Mouse (Mus musculus) ES-Bruce4 (cell line): ENCODE measurements around the gene Tnfrsf4. TPM values are rescaled to one million over a fixed set of nuclear protein-coding genes. Genes with fewer than 3 reads are reported as not detected.

Source experiments
- H3K27ac ChIP-seq: 2 replicates; pipeline ENCODE4 v1.5.1; 2012; ENCODE audit warnings: low read length, inconsistent platforms; ENCODE audit not compliant: insufficient read depth
- H3K27me3 ChIP-seq: 2 replicates; pipeline ENCODE4 v1.6.1; 2012; ENCODE audit warnings: mild to moderate bottlenecking, low read length, inconsistent platforms; ENCODE audit not compliant: control insufficient read depth, poor library complexity, insufficient read depth, severe bottlenecking
- H3K36me3 ChIP-seq: 2 replicates; pipeline ENCODE4 v1.6.1; 2012; ENCODE audit warnings: inconsistent platforms, mild to moderate bottlenecking, low read length, moderate library complexity; ENCODE audit not compliant: control insufficient read depth, poor library complexity, insufficient read depth, severe bottlenecking
- H3K4me1 ChIP-seq: one replicate; pipeline ENCODE4 v1.8.1; 2011; ENCODE audit warnings: low read length; ENCODE audit not compliant: control insufficient read depth, insufficient read depth
- H3K4me3 ChIP-seq: 2 replicates; pipeline ENCODE4 v1.5.1; 2011; ENCODE audit warnings: low read depth, mild to moderate bottlenecking, low read length
- H3K9ac ChIP-seq: 2 replicates; pipeline ENCODE4 v1.6.1; 2012; ENCODE audit warnings: low read depth, mild to moderate bottlenecking, inconsistent platforms; ENCODE audit not compliant: poor library complexity, severe bottlenecking
- H3K9me3 ChIP-seq: replicated peaks from 2 replicates; pipeline ENCODE4 v1.6.1; 2012; ENCODE audit warnings: mild to moderate bottlenecking, low read length, inconsistent platforms; ENCODE audit not compliant: control insufficient read depth, poor library complexity, insufficient read depth, severe bottlenecking
- CTCF ChIP-seq: IDR thresholded peaks from one replicate; pipeline ENCODE4 v1.8.1; 2011; ENCODE audit warnings: low read depth, low read length
- EP300 ChIP-seq: IDR thresholded peaks from 2 replicates; pipeline ENCODE4 v1.6.1; 2011; ENCODE audit warnings: low read depth, low read length; ENCODE audit not compliant: insufficient read depth
- POLR2A ChIP-seq: IDR thresholded peaks from one replicate; pipeline ENCODE4 v1.8.1; 2011; ENCODE audit warnings: low read length; ENCODE audit not compliant: insufficient read depth
- polyA plus RNA-seq: library from polyadenylated mRNA; stranded (reverse); fragments of >200 nt; gene quantifications from 2 replicates; pipeline ENCODE4 v1.2.4, GENCODE M21; 2011; ENCODE audit warnings: low read depth; ENCODE audit not compliant: missing spikeins, insufficient read depth, insufficient read length

The Tnfrsf4 gene
- polyA plus RNA-seq, 1 experiment = 2.9 TPM

GRCm38 (mm10) chr4:155992906-155993547, 20.6 kb upstream of the Tnfrsf4 start:
- no peaks in the 10 kb centered on the region for H3K27me3 ChIP-seq
- peaks cover 13% of the 10 kb centered on the region for H3K36me3 ChIP-seq
- TF ChIP-seq CTCF = no peak
- peak overlapping the region; percentile 87 for H3K4me3 ChIP-seq
- peak overlapping the region; percentile 77 for H3K9ac ChIP-seq
- H3K27ac ChIP-seq = peak overlapping the region; percentile 88
- no peaks in the 10 kb centered on the region for H3K4me1 ChIP-seq
- H3K9me3 ChIP-seq = peaks cover 5% of the 10 kb centered on the region

- Histone ChIP-seq H3K9ac (peak overlapping the region; percentile 77), H3K4me3 (peak overlapping the region; percentile 87), H3K27me3 (no peaks in the 10 kb centered on the region), H3K9me3 (peaks cover 5% of the 10 kb centered on the region), H3K27ac (peak overlapping the region; percentile 39), H3K4me1 (no peaks in the 10 kb centered on the region), H3K36me3 (peaks cover 15% of the 10 kb centered on the region)
- TF ChIP-seq POLR2A = no peak
- TF ChIP-seq CTCF = no peak
- TF ChIP-seq EP300 = no peak
Observed at GRCm38 (mm10) chr4:155993606-155994005, 20.0 kb upstream of the Tnfrsf4 start.

GRCm38 (mm10) chr4:156004109-156004508, 9.5 kb upstream of the Tnfrsf4 start:
- H3K4me1 ChIP-seq = no peaks in the 10 kb centered on the region
- H3K9ac ChIP-seq = no peak overlapping the region
- no peaks in the 10 kb centered on the region for H3K9me3 ChIP-seq
- no peak overlapping the region for H3K27ac ChIP-seq
- H3K27me3 ChIP-seq = no peaks in the 10 kb centered on the region
- H3K36me3 ChIP-seq = peaks cover 62% of the 10 kb centered on the region
- no peak overlapping the region for H3K4me3 ChIP-seq
- no peak for TF ChIP-seq EP300
- no peak for TF ChIP-seq POLR2A

DNA sequence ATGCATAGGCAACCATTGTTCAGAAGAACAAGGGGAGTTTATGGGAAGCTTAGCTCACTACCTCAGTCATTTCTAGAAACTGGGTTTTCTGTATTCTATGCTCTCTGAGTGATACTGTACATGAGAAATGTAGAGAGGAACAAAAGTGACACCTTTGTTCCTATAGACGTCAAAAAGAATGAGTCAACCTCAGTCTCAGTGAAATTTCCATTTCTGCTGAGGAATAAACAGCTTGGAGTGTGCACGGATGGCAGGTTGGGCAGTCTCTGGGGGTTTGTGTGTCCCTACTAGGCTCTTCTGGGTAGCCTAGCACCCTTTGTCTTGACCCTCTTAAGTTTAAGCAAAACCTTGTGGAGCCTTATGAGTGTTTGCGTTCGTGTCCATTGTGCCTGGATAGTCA, 5.3 kb upstream of the Tnfrsf4 start:
- Histone ChIP-seq H3K4me3 (no peak overlapping the region), H3K27ac (no peak overlapping the region), H3K36me3 (peaks cover 50% of the 10 kb centered on the region), H3K27me3 (no peaks in the 10 kb centered on the region), H3K9me3 (no peaks in the 10 kb centered on the region), H3K9ac (no peak overlapping the region), H3K4me1 (no peaks in the 10 kb centered on the region)
- TF ChIP-seq CTCF (no peak), POLR2A (no peak), EP300 (no peak)

DNA sequence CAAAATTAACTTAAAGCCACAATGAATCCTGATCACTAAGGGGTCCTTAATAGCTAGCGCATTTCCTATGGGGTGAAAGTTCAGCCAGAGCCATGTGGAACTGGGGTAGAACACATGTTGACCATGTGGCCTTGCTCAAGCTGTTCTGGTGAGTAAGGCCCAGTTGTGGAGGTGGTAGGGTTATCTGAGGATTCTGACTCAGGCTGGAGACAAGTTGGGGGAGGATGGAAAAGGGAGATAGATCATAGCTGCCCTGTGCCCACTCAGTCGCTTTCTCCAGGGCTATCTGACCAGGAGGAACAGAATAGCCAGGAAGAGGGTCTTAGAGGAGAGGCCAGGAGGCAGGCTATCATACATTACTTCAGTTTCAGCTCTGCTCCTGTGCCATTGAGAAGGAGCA, 793 bp downstream of the Tnfrsf4 start:
- no peaks in the 10 kb centered on the region for H3K9me3 ChIP-seq
- no peaks in the 10 kb centered on the region for H3K4me1 ChIP-seq
- H3K36me3 ChIP-seq = peaks cover 15% of the 10 kb centered on the region
- no peak overlapping the region for H3K27ac ChIP-seq
- TF ChIP-seq EP300 = no peak
- TF ChIP-seq CTCF = no peak
- TF ChIP-seq POLR2A = no peak
- H3K9ac ChIP-seq = no peak overlapping the region
- H3K4me3 ChIP-seq = no peak overlapping the region
- no peaks in the 10 kb centered on the region for H3K27me3 ChIP-seq

- Histone ChIP-seq H3K9ac (no peak overlapping the region), H3K36me3 (no peaks in the 10 kb centered on the region), H3K9me3 (no peaks in the 10 kb centered on the region), H3K27me3 (no peaks in the 10 kb centered on the region), H3K4me1 (no peaks in the 10 kb centered on the region), H3K4me3 (no peak overlapping the region), H3K27ac (no peak overlapping the region)
- no peak for TF ChIP-seq CTCF
- no peak for TF ChIP-seq EP300
- TF ChIP-seq POLR2A = no peak
Observed at GRCm38 (mm10) chr4:156019771-156020170, 6.1 kb downstream of the Tnfrsf4 start.
